Mouse (Mus musculus) B cell, adult 67 days (primary cell): ENCODE results near the gene BC030499. TPM values are rescaled to one million over a fixed set of nuclear protein-coding genes. Genes with fewer than 3 reads are reported as not detected.

Experiments used
- total RNA-seq, 2 experiments: library from RNA; stranded (reverse); gene quantifications; 4 replicates each; pipeline ENCODE4 v1.2.4; 2023

The BC030499 gene
- total RNA-seq, result 1 to 10 TPM; 2.7 to 4.4 TPM

GRCm38 (mm10) chr11:78290654-78291053 is at the start of gene BC030499:
BC030499 (plus strand) TSS chr11:78290841.

GRCm38 (mm10) chr11:78245627-78246317 is 44.9 kb upstream of the BC030499 start, which contains the start of the genes Sdf2 and Supt6:
Sdf2 (plus strand) TSS chr11:78245746.
Supt6 (minus strand) TSS chr11:78245987.

GRCm38 (mm10) chr11:78261380-78262352 is 29.0 kb upstream of the BC030499 start, which contains the start of gene 2610507B11Rik:
2610507B11Rik (plus strand) TSS chr11:78261752.

GRCm38 (mm10) chr11:78301357-78302084 is 10.9 kb downstream of the BC030499 start, which contains the start of gene Spag5:
Spag5 (plus strand) TSS chr11:78301529.

GRCm38 (mm10) chr11:78322860-78323259 is 32.2 kb downstream of the BC030499 start, which contains the start of gene Aldoc:
Aldoc (plus strand) TSS chr11:78322968.

GRCm38 (mm10) chr11:78327634-78328511 is 37.2 kb downstream of the BC030499 start, which contains the start of gene Pigs:
Pigs (plus strand) TSS chr11:78328415.

GRCm38 (mm10) chr11:78343381-78344327 is 53.0 kb downstream of the BC030499 start, which contains the start of gene Unc119:
Unc119 (plus strand) TSS chr11:78343482.

Other genes starting within 250 kb of the BC030499 start
- 10 to 100 TPM; 25.1 to 36.1 TPM for gene Eral1, start 210.5 kb upstream of the BC030499 start, total RNA-seq
- 10 to 100 TPM; 17.8 to 18.0 TPM for gene Fam222b, start 196.2 kb upstream of the BC030499 start, total RNA-seq
- 10 to 100 TPM; 50.9 to 57.5 TPM for gene Traf4, start 125.3 kb upstream of the BC030499 start, total RNA-seq
- 10 to 100 TPM; 18.8 to 31.9 TPM for gene Nek8, start 114.2 kb upstream of the BC030499 start, total RNA-seq
- 1 to 10 TPM; 1.9 to 3.2 TPM for gene Tlcd1, start 114.1 kb upstream of the BC030499 start, total RNA-seq
- 1,000 to 10,000 TPM; 2,438 to 2,493 TPM for gene Rpl23a, start 107.3 kb upstream of the BC030499 start, total RNA-seq
- not detected for gene Rab34, start 102.4 kb upstream of the BC030499 start, total RNA-seq
- not detected for gene Proca1, start 97.4 kb upstream of the BC030499 start, total RNA-seq
- 10 to 100 TPM; 61.6 to 62.6 TPM for gene Sdf2, start 45.1 kb upstream of the BC030499 start, total RNA-seq
- gene Supt6, start 44.9 kb upstream of the BC030499 start, total RNA-seq, result 10 to 100 TPM; 71.7 to 73.7 TPM
- gene 2610507B11Rik, start 29.1 kb upstream of the BC030499 start, total RNA-seq, result 100 to 1,000 TPM; 133 to 141 TPM
- gene Spag5, start 10.7 kb downstream of the BC030499 start, total RNA-seq, result 1 to 10 TPM; 2.3 to 3.7 TPM
- 10 to 100 TPM; 45.7 to 48.3 TPM for gene Aldoc, start 32.1 kb downstream of the BC030499 start, total RNA-seq
- gene Pigs, start 37.6 kb downstream of the BC030499 start, total RNA-seq, result 10 to 100 TPM; 58.7 to 61.3 TPM
- 10 to 100 TPM; 58.2 to 68.7 TPM for gene Unc119, start 52.6 kb downstream of the BC030499 start, total RNA-seq
- not detected for gene Foxn1, start 95.7 kb downstream of the BC030499 start, total RNA-seq
- not detected for gene Slc13a2, start 131.4 kb downstream of the BC030499 start, total RNA-seq
- gene Slc46a1, start 174.9 kb downstream of the BC030499 start, total RNA-seq, result under 1 TPM in 1 of 2 experiments, not detected in 1; 0.90 TPM
- 1 to 10 TPM; 2.5 to 2.9 TPM for gene Sarm1, start 206.9 kb downstream of the BC030499 start, total RNA-seq
- not detected for gene Vtn, start 208.2 kb downstream of the BC030499 start, total RNA-seq
- gene Sebox, start 212.6 kb downstream of the BC030499 start, total RNA-seq, result not detected
- gene Tmem199, start 221.3 kb downstream of the BC030499 start, total RNA-seq, result 10 to 100 TPM; 37.6 to 40.0 TPM
- gene Poldip2, start 221.4 kb downstream of the BC030499 start, total RNA-seq, result 10 to 100 TPM; 41.5 to 53.0 TPM
- 10 to 100 TPM; 16.6 to 19.0 TPM for gene Tnfaip1, start 245.5 kb downstream of the BC030499 start, total RNA-seq
- gene Ift20, start 245.5 kb downstream of the BC030499 start, total RNA-seq, result 10 to 100 TPM; 32.9 to 33.5 TPM